26 mouse cellular contexts compared by ENCODE assay signal in genomic region chr3:69340971-69341370, GRCm38 (mm10). TPM values are rescaled to one million over a fixed set of nuclear protein-coding genes. Genes with fewer than 3 reads are reported as not detected.
DNase-seq lines count a peak whose midpoint lies in the region; ATAC-seq lines count a peak whose summit lies in the region.
"Had no signal": no experiment of that assay in that cellular context is flagged by ENCODE, and none has a peak within 500 bp of the region (broad histone marks: within the 10 kb centered on the region; RNA-seq: fewer than 3 reads in every experiment).

No protein-coding gene starts in this region.

- H3K36me3 ChIP-seq in liver, embryonic 11.5 days (ENCODE audit: control insufficient read depth, insufficient read depth, low read length) = no peaks in the 10 kb centered on the region
- H3K36me3 ChIP-seq in liver, embryonic 15.5 days (replicated peaks) = no peaks in the 10 kb centered on the region
- H3K36me3 ChIP-seq in heart, embryonic 12.5 days = no peaks in the 10 kb centered on the region
- H3K36me3 ChIP-seq: forebrain, embryonic 10.5 days; heart, embryonic 13.5 days had no signal

- peaks cover 24% of the 10 kb centered on the region for H3K4me1 ChIP-seq in liver, embryonic 11.5 days (replicated peaks; ENCODE audit: control insufficient read depth, insufficient read depth, low read length)
- peaks cover 52% of the 10 kb centered on the region for H3K4me1 ChIP-seq in liver, embryonic 15.5 days (replicated peaks)
- H3K4me1 ChIP-seq in heart, embryonic 12.5 days (replicated peaks) = peaks cover 15% of the 10 kb centered on the region
- H3K4me1 ChIP-seq: forebrain, embryonic 10.5 days had no signal

- H3K4me2 ChIP-seq in liver, embryonic 11.5 days = peak overlapping the region; percentile 48
- H3K4me2 ChIP-seq in liver, embryonic 15.5 days = peak overlapping the region; percentile 38
- no peak overlapping the region for H3K4me2 ChIP-seq in heart, embryonic 12.5 days
- H3K4me2 ChIP-seq: forebrain, embryonic 13.5 days; heart, embryonic 13.5 days; hindbrain, embryonic 14.5 days had no signal

- no peaks in the 10 kb centered on the region for H3K27me3 ChIP-seq in liver, embryonic 11.5 days (replicated peaks; ENCODE audit: control insufficient read depth, insufficient read depth, low read length)
- no peaks in the 10 kb centered on the region for H3K27me3 ChIP-seq in liver, embryonic 15.5 days
- H3K27me3 ChIP-seq in heart, embryonic 12.5 days (replicated peaks) = no peaks in the 10 kb centered on the region
- H3K27me3 ChIP-seq: CH12.LX; forebrain, embryonic 13.5 days; heart, embryonic 13.5 days; Patski had no signal

- peak overlapping the region; percentile 68 for H3K27ac ChIP-seq in liver, embryonic 11.5 days (ENCODE audit: low read depth, low read length)
- H3K27ac ChIP-seq in liver, embryonic 15.5 days (replicated peaks) = peak overlapping the region; percentile 66
- H3K27ac ChIP-seq in heart, embryonic 12.5 days (ENCODE audit: poor library complexity, severe bottlenecking) = no peak overlapping the region
- H3K27ac ChIP-seq: forebrain, embryonic 10.5 days; heart, embryonic 13.5 days; hindbrain, embryonic 14.5 days; hindbrain, postnatal 0 days had no signal

- DNase-seq in liver, embryonic 11.5 days (ENCODE audit: low spot score) = no peak
- DNase-seq in liver = no peak
- DNase-seq in retina, embryonic 14.5 days (ENCODE audit: low spot score) = no peak
- DNase-seq in spleen, postnatal 14 days (ENCODE audit: low spot score in 2 of 2) = no peak
- DNase-seq: adrenal gland, postnatal 10 days; adrenal gland, postnatal 36 days; B cell, adult 2 months; cerebellum, adult 11 months; cerebellum, adult 2 months; cerebellum, adult 9-11 months; cerebellum, postnatal 25 days; gastrocnemius, postnatal 14 days; heart, adult 18-20 months; heart, postnatal 14 days; heart, postnatal 4 days had no signal

- H3K9ac ChIP-seq in liver, embryonic 11.5 days (ENCODE audit: low read depth, low read length) = no peak overlapping the region
- no peak overlapping the region for H3K9ac ChIP-seq in liver, embryonic 15.5 days
- no peak overlapping the region for H3K9ac ChIP-seq in heart, embryonic 12.5 days
- H3K9ac ChIP-seq: forebrain, embryonic 13.5 days; heart, embryonic 13.5 days; hindbrain, embryonic 14.5 days had no signal

- ATAC-seq in liver, embryonic 11.5 days (replicated peaks; ENCODE audit: low FRiP score) = no peak
- no peak for ATAC-seq in liver, embryonic 15.5 days (ENCODE audit: insufficient read depth)
- ATAC-seq in megakaryocyte progenitor cell, adult 5-6 weeks (replicated peaks; ENCODE audit: poor library complexity) = peak; percentile 41; the same call in 1 of the 2 replicates
- no peak for ATAC-seq in heart, embryonic 12.5 days (ENCODE audit: insufficient number of reproducible peaks, low FRiP score)
- ATAC-seq: hindbrain, postnatal 0 days; Patski had no signal

- H3K9me3 ChIP-seq in liver, embryonic 11.5 days (ENCODE audit: control insufficient read depth, low read length) = no peaks in the 10 kb centered on the region
- H3K9me3 ChIP-seq in liver, embryonic 15.5 days (replicated peaks) = no peaks in the 10 kb centered on the region
- H3K9me3 ChIP-seq in heart, embryonic 12.5 days (replicated peaks) = no peaks in the 10 kb centered on the region
- H3K9me3 ChIP-seq: forebrain, embryonic 10.5 days; forebrain, embryonic 13.5 days; G1E; heart, embryonic 13.5 days had no signal

- H3K4me3 ChIP-seq in liver, embryonic 11.5 days (ENCODE audit: low read depth, low read length) = no peak overlapping the region
- no peak overlapping the region for H3K4me3 ChIP-seq in liver, embryonic 15.5 days (replicated peaks)
- H3K4me3 ChIP-seq in heart, embryonic 12.5 days = no peak overlapping the region
- H3K4me3 ChIP-seq: forebrain, embryonic 10.5 days; forebrain, embryonic 13.5 days; heart, embryonic 13.5 days had no signal

RNA-seq across cellular contexts. Expression of gene Ppm1l, which starts 24.3 kb away (rescaled TPM):
- polyA plus RNA-seq in liver, embryonic 11.5 days (2014; fragmentation: Nextera tagmentation; extraction: Ambion mirVana) = 8.2 and 8.3 TPM in 2 replicates
- polyA plus RNA-seq in liver, embryonic 15.5 days (2015; fragmentation: Nextera tagmentation; extraction: Ambion mirVana) = 4.8 and 5.3 TPM in 2 replicates
- total RNA-seq in megakaryocyte progenitor cell, adult 5-6 weeks (2015) = 2.2 TPM in 2 replicates
- 1.5 and 2.0 TPM in 2 replicates for total RNA-seq in megakaryocyte progenitor cell, adult 5-6 weeks (2017)
- 9.8 and 11.8 TPM in 2 replicates for polyA plus RNA-seq in heart, embryonic 12.5 days (2016; fragmentation: Nextera tagmentation; extraction: Ambion mirVana)
